Mouse (Mus musculus): ENCODE measurements around the gene Hmgb3.

DNA sequence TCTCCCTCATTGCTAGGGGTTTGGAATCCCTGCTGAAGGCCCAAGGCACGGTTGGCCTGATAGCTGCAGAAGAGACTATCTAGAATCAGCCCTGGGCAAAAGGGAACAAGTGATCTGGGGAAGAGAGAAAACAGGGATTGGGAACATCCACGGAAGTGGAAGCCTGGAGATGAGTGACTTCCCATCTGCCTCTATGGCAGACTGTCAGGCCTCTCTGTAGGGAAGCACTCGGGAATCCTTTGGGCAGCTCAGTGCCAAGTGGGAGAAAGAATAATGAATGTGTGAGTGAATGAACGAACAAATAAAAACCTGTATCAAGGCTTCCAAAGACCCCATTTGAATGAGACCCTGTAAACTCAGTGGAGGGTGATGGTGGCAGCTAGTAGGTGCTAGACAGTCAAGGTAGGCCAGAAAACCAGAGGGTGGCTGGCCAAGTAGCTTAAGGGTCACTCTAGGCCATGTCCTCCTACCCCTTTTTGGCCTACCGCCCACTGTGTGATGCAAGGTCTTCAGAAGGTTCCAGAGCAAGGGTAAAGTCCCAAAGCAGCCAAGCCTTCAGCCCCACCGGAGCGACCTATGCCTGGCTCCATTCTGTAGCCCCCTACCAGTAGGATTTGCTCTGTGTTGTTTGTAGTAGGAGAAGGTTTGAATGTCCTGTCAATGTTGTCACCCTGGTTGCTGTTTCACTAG lies 14.8 kb upstream of the Hmgb3 start:
- TF ChIP-seq POLR2A (IDR thresholded peaks at IDR 0.05; ENCODE audit: extremely low read depth, insufficient read depth, low read length) (no peak), CTCF (IDR thresholded peaks at IDR 0.05; ENCODE audit: extremely low read depth, insufficient read depth, low read length) (no peak)
